Mouse (Mus musculus): ENCODE measurements around the gene Gm17359.

Gene Gm17359

DNA sequence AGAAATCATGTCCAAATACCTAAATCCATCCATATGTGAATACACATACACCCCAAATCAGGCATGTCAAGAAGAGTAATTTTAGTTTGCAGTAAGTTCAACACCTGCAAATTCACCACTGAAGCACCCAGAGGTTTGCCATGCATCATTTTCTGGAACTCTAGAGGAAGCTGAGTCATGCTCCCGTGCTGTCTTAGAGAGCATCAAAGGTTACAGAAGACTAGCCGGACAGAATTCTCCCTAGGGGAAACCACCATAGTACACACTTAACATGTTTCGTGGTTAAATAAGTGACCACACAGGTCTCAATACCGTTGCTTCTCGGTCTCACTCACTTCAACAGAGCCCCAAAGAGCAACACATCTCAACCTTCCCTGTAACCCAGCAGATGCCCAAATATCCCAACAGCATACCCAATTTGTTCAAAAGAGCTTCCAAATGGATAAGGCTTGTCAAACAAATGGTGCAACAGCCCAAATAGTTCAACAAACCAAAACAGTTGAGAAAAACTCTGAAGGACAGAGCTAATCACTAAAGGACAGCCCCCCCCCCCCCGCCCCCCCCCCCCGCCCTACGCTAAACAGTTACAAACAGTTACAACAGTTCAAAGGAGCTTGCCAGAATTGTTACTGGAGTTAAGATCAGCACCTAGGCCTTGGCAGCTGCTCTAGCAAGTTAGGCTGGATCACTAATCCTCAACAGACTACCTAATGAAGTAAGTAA lies at the start of gene Gm17359:
Gene Gm17359 (plus strand): TSS at position 618 of the 723 bp plus-strand sequence.
- no peak for DNase-seq (ENCODE audit: low spot score)

GRCm38 (mm10) chr3:79287108-79287576 lies 49.3 kb upstream of the Gm17359 start:
- peak; percentile 94 for DNase-seq (ENCODE audit: low spot score)

DNA sequence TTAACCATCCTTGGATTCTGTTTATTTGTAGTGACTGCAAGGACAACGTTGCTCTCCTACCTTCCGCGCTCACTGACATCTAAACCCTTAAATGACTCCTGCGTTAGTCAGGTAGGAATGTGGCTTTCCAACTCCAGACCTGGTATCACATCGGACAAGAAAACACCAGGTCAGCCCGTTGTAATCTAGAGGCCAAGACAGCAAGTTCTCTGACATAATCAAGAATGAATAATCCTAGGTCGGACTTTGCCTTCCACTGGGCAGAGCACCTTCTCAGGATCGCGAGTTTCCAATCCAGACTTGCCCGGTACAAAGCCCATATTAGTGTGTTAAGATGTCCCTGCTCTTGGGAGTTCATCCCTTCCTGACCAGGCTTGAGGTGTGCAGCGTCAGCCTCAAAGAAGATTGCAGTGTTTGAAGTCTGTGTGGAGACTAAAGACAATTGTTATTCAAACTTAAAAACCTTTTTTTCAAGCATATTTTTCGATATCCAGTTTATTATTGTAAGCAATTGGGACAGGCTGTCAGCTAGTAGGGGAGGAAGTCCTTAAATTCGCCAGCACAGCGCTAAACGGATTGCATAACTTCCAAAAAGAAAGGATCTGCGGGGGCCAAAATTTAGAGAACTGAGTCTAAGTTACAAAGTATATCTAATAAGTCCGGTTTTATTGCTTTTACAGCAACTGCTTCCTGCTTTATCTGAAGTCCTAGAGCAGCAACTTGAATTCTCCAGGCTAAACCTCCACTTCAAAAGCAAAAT lies 48.6 kb upstream of the Gm17359 start:
- DNase-seq (ENCODE audit: low spot score) = peak; percentile 27

DNA sequence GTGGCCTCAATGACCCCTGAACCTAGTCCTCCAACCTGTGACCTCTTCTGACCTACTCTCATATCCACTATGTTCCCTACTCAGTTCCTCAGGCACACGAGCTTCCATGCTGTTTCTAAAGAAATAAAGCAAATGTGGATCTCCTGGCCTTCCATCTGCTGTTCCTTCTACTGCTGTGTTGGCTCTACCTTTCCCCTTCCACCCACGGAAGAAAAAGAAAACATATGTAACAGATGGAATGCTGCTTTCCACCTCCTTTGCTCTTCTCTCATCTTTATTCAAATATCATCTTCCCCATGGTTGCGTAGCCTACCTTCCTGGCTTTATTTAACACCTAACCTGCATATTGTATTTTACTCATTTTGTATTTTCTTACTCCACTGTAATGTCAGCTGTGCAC lies 47.4 kb upstream of the Gm17359 start:
- no peak for DNase-seq (ENCODE audit: low spot score)

- no peak for DNase-seq (ENCODE audit: low spot score)
These were observed 43.4 kb upstream of the Gm17359 start for GRCm38 (mm10) chr3:79293023-79293422.

GRCm38 (mm10) chr3:79294701-79295100 lies 41.8 kb upstream of the Gm17359 start:
- DNase-seq (ENCODE audit: low spot score) = no peak

DNA sequence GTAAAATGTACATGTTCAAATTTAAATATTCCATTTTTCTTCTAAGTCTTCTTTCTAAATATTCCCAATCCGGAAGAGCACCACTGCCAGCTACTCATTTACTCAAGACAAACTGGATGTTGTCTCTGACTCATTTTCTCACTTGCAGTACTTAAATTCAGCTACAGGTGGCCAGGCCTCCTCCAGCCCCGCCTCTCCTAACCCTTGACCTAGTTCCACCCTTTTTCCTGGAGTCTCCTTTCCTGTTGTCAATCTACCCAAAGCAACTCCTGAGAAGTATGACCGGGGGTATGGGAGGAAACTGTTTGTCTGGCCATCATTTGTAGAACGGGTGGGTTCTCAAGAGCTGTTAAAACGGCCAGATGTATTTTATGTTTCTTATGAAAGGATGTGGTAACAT lies 40.4 kb upstream of the Gm17359 start:
- DNase-seq (ENCODE audit: low spot score) = peak; percentile 16

- no peak for DNase-seq (ENCODE audit: low spot score)
These were observed 39.9 kb upstream of the Gm17359 start for GRCm38 (mm10) chr3:79296586-79296985.

DNA sequence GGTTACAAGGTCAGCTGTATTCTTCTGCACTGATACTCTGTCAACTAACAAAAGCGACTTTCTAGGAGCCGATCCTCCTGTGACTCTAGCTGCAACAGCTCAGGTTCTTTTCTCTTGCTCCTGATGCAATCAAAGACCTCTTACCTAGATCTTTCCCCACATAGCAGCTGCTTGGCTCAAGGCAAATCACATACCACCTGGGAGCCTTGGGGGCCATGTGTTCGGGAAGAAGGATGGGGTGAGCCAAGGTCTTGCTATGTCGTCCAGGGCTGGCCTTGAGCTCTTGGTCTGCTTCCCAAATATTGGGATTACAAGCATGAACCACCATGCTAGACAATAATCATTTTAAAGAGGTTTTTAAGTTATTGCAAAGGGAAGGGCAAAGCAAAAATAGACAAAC lies 39.2 kb upstream of the Gm17359 start:
- DNase-seq (ENCODE audit: low spot score) = no peak

DNA sequence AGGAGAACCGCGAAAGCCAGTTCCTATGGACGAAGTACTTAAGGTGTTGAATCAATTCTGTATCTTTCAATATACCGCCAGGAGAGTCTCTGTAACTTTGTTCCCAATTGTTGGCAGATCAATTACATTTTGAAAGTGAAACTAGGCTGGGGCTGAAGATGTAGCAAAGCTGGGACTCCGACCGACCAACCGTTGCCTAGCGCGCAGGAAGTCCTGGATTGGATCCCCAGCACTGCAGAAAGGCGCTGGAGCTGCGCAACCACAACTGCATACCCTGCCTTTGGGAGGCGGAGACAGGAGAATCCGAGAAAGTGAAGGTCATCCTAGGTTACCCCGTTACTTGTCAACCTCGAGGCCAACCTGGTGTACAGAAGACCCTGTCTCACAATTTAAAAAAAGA lies 37.1 kb upstream of the Gm17359 start:
- DNase-seq (ENCODE audit: low spot score) = no peak

DNA sequence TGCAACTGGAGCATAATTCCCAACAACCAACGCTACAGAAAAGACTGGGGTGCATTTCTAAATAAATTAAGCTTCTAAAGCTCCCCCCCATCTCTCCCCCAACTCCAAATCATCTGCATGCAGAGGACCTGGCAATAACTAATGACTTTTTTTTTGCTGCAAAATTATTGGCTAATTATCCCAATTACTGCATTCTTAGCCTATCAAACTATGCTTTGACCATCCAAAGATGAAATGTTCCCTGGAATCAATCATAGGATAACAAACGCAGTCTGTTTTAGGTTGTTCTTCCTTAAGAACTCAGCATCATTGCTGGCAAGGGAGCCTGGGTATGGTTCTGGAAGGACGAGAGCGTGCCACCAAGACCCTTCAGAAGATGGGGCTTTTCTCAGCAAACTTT lies 27.9 kb upstream of the Gm17359 start:
- no peak for DNase-seq (ENCODE audit: low spot score)

DNA sequence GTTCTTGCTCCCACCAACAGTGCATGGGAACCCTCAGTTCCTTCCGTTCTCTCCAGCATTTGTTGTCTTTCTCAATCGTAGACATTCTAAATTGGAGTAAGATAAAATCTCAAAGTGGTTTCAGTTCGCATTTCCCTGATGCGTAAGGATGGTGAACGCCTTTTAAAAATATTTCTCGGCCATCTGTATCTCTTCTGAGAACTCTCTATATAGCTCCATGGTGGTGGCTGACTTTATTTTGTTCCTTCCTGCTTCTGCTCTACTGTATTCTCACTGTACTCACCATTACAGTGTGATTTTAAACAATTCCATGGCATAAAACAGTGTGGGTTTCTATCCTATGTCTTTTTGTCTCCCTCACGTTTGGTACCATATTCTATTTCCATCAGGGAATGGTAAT lies 26.3 kb upstream of the Gm17359 start:
- no peak for DNase-seq (ENCODE audit: low spot score)

- DNase-seq (ENCODE audit: low spot score) = no peak
These were observed 24.6 kb upstream of the Gm17359 start for GRCm38 (mm10) chr3:79311895-79312294.

DNA sequence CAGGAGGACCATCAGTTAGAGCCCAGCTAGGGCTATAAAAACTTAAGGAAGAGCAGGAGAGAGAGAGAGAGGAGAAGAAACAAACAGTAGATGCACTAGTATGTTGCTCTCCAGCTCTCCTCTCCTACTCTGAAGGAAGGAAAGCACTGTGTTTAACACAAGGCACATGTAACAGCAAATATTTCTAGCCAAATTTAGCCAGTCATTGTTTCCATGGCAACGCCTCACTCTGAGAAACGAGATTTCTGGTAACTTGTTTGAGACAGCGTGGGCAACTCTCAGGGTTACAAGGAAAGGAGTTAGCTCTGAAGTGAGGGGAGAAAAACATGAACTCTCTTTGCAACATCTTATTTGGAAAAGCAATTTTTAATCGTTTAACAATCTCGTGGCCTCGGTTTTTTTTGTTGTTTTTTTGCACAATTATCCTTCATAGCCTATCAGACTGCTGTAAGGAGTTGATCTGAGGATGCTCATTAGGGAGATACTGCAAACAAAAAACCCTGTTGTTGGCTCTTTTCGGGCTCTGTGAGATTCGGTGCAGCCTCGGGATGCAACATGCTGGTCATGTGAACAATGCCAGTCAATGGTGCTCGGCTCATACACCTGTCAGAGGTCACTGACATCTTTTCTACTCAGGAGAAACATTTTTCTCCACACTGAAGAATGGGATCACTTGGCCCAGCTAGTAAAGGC lies 22.3 kb upstream of the Gm17359 start:
- peak; percentile 52 for DNase-seq (ENCODE audit: low spot score)

- DNase-seq (ENCODE audit: low spot score) = no peak
These were observed 11.5 kb upstream of the Gm17359 start for GRCm38 (mm10) chr3:79324697-79325526.

- DNase-seq (ENCODE audit: low spot score) = no peak
These were observed 6.7 kb upstream of the Gm17359 start for GRCm38 (mm10) chr3:79329691-79330315.

DNA sequence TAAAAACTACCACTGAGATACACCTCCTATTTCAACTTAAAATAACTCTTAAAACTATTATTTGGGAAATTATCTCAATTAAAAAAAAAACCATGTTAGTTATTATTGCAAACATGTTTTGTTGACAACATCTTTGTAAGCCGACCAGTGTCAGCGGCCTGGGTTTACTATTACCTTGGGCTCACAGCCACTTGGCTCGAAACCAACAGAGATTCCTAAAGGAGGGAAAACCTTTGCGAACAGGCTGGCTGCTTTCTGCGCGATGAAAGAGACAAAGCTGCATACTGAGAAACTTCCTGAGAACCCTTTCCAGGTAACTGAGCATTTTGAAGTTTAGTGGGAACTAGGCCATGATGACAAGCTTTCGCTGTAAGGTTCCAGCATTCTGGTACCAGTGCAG lies 3.4 kb upstream of the Gm17359 start:
- no peak for DNase-seq (ENCODE audit: low spot score)

GRCm38 (mm10) chr3:79333643-79334200 lies 2.7 kb upstream of the Gm17359 start:
- no peak for DNase-seq (ENCODE audit: low spot score)

- no peak for DNase-seq (ENCODE audit: low spot score)
These were observed 4.3 kb downstream of the Gm17359 start for GRCm38 (mm10) chr3:79340737-79341136.

- peak; percentile 5 for DNase-seq (ENCODE audit: low spot score)
These were observed 6.7 kb downstream of the Gm17359 start for GRCm38 (mm10) chr3:79342961-79343735.
